Mouse (Mus musculus): ENCODE results near the gene Prepl. TPM values are rescaled to one million over a fixed set of nuclear protein-coding genes. Genes with fewer than 3 reads are reported as not detected.
A peak's percentile ranks its signal among the peaks of the same experiment; 100 is the strongest.

The Prepl gene
- polyA plus RNA-seq, 1 experiment from 2014 or later, result 31.0 TPM

DNA sequence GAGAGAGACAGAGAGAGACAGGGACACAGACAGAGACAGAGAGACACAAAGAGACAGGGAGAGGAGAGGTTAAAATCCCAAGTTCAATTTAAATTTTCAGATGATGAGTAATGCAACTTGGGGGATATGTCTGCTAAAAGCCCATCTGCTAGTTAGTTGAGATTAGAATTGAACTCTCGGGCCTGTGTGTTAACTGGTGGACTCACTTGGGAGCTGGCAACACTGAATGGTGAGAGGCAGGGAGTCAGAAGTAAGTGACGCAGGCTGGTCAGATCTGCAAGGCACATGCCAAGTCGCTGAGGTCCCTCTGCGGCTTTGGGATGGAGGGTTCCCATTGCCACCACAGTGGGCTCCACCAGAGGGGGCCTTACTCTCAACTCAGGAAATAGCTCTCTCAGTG is 51.7 kb downstream of the Prepl start:
- Histone ChIP-seq H3K4me1 (replicated peaks; ENCODE audit: control insufficient read depth, insufficient read depth, low read length) (no peaks in the 10 kb centered on the region), H3K36me3 (ENCODE audit: control insufficient read depth, insufficient read depth, low read length) (no peaks in the 10 kb centered on the region), H3K9ac (ENCODE audit: low read length) (no peak overlapping the region), H3K27ac (ENCODE audit: low read depth) (no peak overlapping the region), H3K27me3 (replicated peaks; ENCODE audit: control insufficient read depth, insufficient read depth, low read length) (no peaks in the 10 kb centered on the region), H3K9me3 (ENCODE audit: control insufficient read depth, low read length) (no peaks in the 10 kb centered on the region), H3K4me3 (ENCODE audit: low read depth, low read length) (no peak overlapping the region), H3K4me2 (ENCODE audit: low read length) (no peak overlapping the region)
- DNase-seq (ENCODE audit: low spot score) (no peak), ATAC-seq (replicated peaks; ENCODE audit: low FRiP score, low TSS enrichment, low read depth) (no peak)
- WGBS, result 78% methylated on average over 4 of the region's 4 CpGs

GRCm38 (mm10) chr17:85037855-85038254 is 52.2 kb downstream of the Prepl start:
- DNase-seq (ENCODE audit: low spot score) (no peak), ATAC-seq (replicated peaks; ENCODE audit: low FRiP score, low TSS enrichment, low read depth) (0 out of 2 replicates have a peak, but pooled peaks have one; percentile 22)
- Histone ChIP-seq H3K9ac (ENCODE audit: low read length) (no peak overlapping the region), H3K9me3 (ENCODE audit: control insufficient read depth, low read length) (no peaks in the 10 kb centered on the region), H3K36me3 (ENCODE audit: control insufficient read depth, insufficient read depth, low read length) (no peaks in the 10 kb centered on the region), H3K4me1 (replicated peaks; ENCODE audit: control insufficient read depth, insufficient read depth, low read length) (no peaks in the 10 kb centered on the region), H3K4me3 (ENCODE audit: low read depth, low read length) (no peak overlapping the region), H3K27me3 (replicated peaks; ENCODE audit: control insufficient read depth, insufficient read depth, low read length) (no peaks in the 10 kb centered on the region), H3K4me2 (ENCODE audit: low read length) (no peak overlapping the region), H3K27ac (ENCODE audit: low read depth) (no peak overlapping the region)
- 68% methylated on average over 5 of the region's 5 CpGs for WGBS

- DNase-seq (ENCODE audit: low spot score), result no peak
- no peaks in the 10 kb centered on the region for H3K27me3 ChIP-seq (replicated peaks; ENCODE audit: control insufficient read depth, insufficient read depth, low read length)
- no peaks in the 10 kb centered on the region for H3K4me1 ChIP-seq (replicated peaks; ENCODE audit: control insufficient read depth, insufficient read depth, low read length)
- H3K4me2 ChIP-seq (ENCODE audit: low read length), result no peak overlapping the region
- 57% methylated on average over 11 of the region's 11 CpGs for WGBS
- no peaks in the 10 kb centered on the region for H3K9me3 ChIP-seq (ENCODE audit: control insufficient read depth, low read length)
- no peak overlapping the region for H3K9ac ChIP-seq (ENCODE audit: low read length)
- no peaks in the 10 kb centered on the region for H3K36me3 ChIP-seq (ENCODE audit: control insufficient read depth, insufficient read depth, low read length)
- no peak for ATAC-seq (replicated peaks; ENCODE audit: low FRiP score, low TSS enrichment, low read depth)
- no peak overlapping the region for H3K4me3 ChIP-seq (ENCODE audit: low read depth, low read length)
- H3K27ac ChIP-seq (ENCODE audit: low read depth), result no peak overlapping the region
Observed at GRCm38 (mm10) chr17:85034068-85034467, 56.0 kb downstream of the Prepl start.

DNA sequence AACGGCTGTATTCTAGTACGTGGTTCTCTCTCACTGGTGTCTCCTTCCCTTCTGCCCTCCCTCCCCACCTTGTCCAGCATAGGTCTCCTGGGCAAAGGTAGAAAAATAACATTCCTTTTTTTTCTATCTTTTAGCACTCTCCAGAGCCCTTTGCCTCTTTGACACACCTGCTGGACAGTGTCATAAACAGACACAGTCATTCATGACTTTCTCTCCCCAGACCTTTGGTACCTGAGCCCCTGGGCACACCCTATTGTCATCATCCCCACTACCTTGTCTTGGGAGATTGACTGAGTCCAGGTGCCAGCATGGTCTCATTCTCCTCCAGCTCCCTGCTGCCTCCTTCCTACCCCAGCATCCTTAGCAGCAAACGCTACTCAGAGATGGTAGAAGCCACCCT is 57.0 kb downstream of the Prepl start:
- ATAC-seq (replicated peaks; ENCODE audit: low FRiP score, low TSS enrichment, low read depth), result no peak
- 76% methylated on average over 3 of the region's 3 CpGs for WGBS
- H3K27me3 ChIP-seq (replicated peaks; ENCODE audit: control insufficient read depth, insufficient read depth, low read length), result no peaks in the 10 kb centered on the region
- no peak for DNase-seq (ENCODE audit: low spot score)
- H3K9ac ChIP-seq (ENCODE audit: low read length), result no peak overlapping the region
- no peak overlapping the region for H3K4me3 ChIP-seq (ENCODE audit: low read depth, low read length)
- H3K27ac ChIP-seq (ENCODE audit: low read depth), result no peak overlapping the region
- H3K9me3 ChIP-seq (ENCODE audit: control insufficient read depth, low read length), result no peaks in the 10 kb centered on the region
- H3K4me1 ChIP-seq (replicated peaks; ENCODE audit: control insufficient read depth, insufficient read depth, low read length), result no peaks in the 10 kb centered on the region
- no peaks in the 10 kb centered on the region for H3K36me3 ChIP-seq (ENCODE audit: control insufficient read depth, insufficient read depth, low read length)
- no peak overlapping the region for H3K4me2 ChIP-seq (ENCODE audit: low read length)

DNA sequence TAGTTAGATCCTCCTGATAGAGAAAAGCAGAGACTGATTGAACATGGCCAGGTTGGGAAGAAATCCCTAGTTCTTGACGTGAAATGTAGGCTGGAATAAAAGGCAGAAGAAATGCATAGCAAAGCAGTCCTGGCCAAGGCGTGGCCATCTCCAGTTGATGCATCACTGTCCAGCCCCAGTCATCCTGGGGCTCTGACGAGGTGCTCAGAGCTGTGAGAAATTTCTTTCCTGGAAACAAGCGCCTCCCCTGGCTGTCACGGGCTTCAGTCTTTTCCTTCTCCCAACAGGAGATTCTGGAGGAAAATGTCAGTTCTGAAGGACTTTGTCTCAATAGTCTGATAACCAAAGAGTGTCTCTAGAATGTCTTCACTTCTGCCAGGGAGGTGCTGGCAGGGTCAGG is 59.4 kb downstream of the Prepl start:
- Histone ChIP-seq H3K4me2 (ENCODE audit: low read length) (no peak overlapping the region), H3K9ac (ENCODE audit: low read length) (no peak overlapping the region), H3K4me1 (replicated peaks; ENCODE audit: control insufficient read depth, insufficient read depth, low read length) (no peaks in the 10 kb centered on the region), H3K4me3 (ENCODE audit: low read depth, low read length) (no peak overlapping the region), H3K9me3 (ENCODE audit: control insufficient read depth, low read length) (no peaks in the 10 kb centered on the region), H3K27me3 (replicated peaks; ENCODE audit: control insufficient read depth, insufficient read depth, low read length) (no peaks in the 10 kb centered on the region), H3K27ac (ENCODE audit: low read depth) (no peak overlapping the region), H3K36me3 (ENCODE audit: control insufficient read depth, insufficient read depth, low read length) (no peaks in the 10 kb centered on the region)
- WGBS, result 75% methylated on average over 5 of the region's 5 CpGs
- no peak for DNase-seq (ENCODE audit: low spot score)
- ATAC-seq (replicated peaks; ENCODE audit: low FRiP score, low TSS enrichment, low read depth), result no peak

DNA sequence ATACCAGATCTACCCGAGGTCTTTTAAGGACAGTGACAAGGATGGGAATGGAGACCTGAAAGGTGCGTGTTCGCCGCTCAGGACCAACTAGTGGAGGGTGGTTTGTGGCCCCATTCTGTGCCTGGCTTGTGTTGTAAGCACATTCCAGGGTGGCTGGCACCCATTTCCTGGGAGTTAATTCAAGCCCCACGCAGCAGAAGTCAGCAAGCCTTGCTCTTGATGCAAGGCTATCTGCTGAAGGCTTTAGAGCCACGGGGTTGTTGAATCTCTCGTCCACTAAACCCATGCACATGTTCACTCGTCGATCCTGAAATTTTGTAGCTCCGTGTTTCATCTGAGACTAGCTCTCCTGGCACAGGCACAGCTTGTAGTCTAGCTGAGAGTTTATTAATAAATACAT is 61.2 kb downstream of the Prepl start:
- WGBS, result 92% methylated on average over 10 of the region's 10 CpGs
- Histone ChIP-seq H3K9me3 (ENCODE audit: control insufficient read depth, low read length) (no peaks in the 10 kb centered on the region), H3K4me3 (ENCODE audit: low read depth, low read length) (no peak overlapping the region), H3K36me3 (ENCODE audit: control insufficient read depth, insufficient read depth, low read length) (no peaks in the 10 kb centered on the region), H3K4me1 (replicated peaks; ENCODE audit: control insufficient read depth, insufficient read depth, low read length) (no peaks in the 10 kb centered on the region), H3K27me3 (replicated peaks; ENCODE audit: control insufficient read depth, insufficient read depth, low read length) (no peaks in the 10 kb centered on the region), H3K4me2 (ENCODE audit: low read length) (no peak overlapping the region), H3K9ac (ENCODE audit: low read length) (no peak overlapping the region), H3K27ac (ENCODE audit: low read depth) (no peak overlapping the region)
- ATAC-seq (replicated peaks; ENCODE audit: low FRiP score, low TSS enrichment, low read depth) (no peak), DNase-seq (ENCODE audit: low spot score) (no peak)

- H3K27ac ChIP-seq (ENCODE audit: low read depth), result no peak within 1 kb of the TSS
- H3K36me3 ChIP-seq (ENCODE audit: control insufficient read depth, insufficient read depth, low read length), result no peaks in the 10 kb centered on the region
- H3K4me3 ChIP-seq (ENCODE audit: low read depth, low read length), result no peak within 1 kb of the TSS
- DNase-seq (ENCODE audit: low spot score) (peak; percentile 51), ATAC-seq (replicated peaks; ENCODE audit: low FRiP score, low TSS enrichment, low read depth) (no peak; the same call in 1 of the 2 replicates)
- WGBS, result 86% methylated on average over 20 of the region's 20 CpGs
- H3K4me1 ChIP-seq (replicated peaks; ENCODE audit: control insufficient read depth, insufficient read depth, low read length), result no peaks in the 10 kb centered on the region
- H3K9me3 ChIP-seq (ENCODE audit: control insufficient read depth, low read length), result no peaks in the 10 kb centered on the region
- no peak within 1 kb of the TSS for H3K4me2 ChIP-seq (ENCODE audit: low read length)
- H3K27me3 ChIP-seq (replicated peaks; ENCODE audit: control insufficient read depth, insufficient read depth, low read length), result no peaks in the 10 kb centered on the region
- H3K9ac ChIP-seq (ENCODE audit: low read length), result no peak within 1 kb of the TSS
Observed at GRCm38 (mm10) chr17:85028093-85028739, 61.8 kb downstream of the Prepl start, which contains the start of gene Slc3a1. Slc3a1 (plus strand) TSS chr17:85028376.

DNA sequence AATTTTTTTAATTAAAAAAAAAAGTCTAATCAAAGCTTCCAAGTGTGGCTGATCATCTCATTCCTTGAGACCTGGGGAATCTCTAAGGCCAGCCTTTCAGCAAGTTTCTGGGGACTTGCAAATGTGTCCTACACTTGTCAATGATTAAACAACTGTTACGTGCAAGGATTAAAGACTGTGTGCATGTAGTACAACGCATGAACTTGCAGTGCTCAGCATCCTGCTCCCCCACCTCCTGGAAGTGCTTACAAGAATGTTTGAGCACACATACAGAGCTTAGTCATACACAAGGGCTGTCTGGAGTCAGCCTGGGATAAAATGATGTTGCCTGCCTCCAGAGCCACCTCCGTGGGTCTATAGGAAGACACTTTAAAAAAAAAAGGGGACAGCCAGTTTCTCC is 62.8 kb downstream of the Prepl start:
- no peak overlapping the region for H3K4me3 ChIP-seq (ENCODE audit: low read depth, low read length)
- no peak overlapping the region for H3K9ac ChIP-seq (ENCODE audit: low read length)
- H3K4me1 ChIP-seq (replicated peaks; ENCODE audit: control insufficient read depth, insufficient read depth, low read length), result no peaks in the 10 kb centered on the region
- ATAC-seq (replicated peaks; ENCODE audit: low FRiP score, low TSS enrichment, low read depth) (0 out of 2 replicates have a peak, but pooled peaks have one; percentile 20), DNase-seq (ENCODE audit: low spot score) (no peak)
- H3K27me3 ChIP-seq (replicated peaks; ENCODE audit: control insufficient read depth, insufficient read depth, low read length), result no peaks in the 10 kb centered on the region
- H3K9me3 ChIP-seq (ENCODE audit: control insufficient read depth, low read length), result no peaks in the 10 kb centered on the region
- no peak overlapping the region for H3K4me2 ChIP-seq (ENCODE audit: low read length)
- H3K36me3 ChIP-seq (ENCODE audit: control insufficient read depth, insufficient read depth, low read length), result no peaks in the 10 kb centered on the region
- no peak overlapping the region for H3K27ac ChIP-seq (ENCODE audit: low read depth)
- WGBS, result 74% methylated on average over 3 of the region's 3 CpGs

DNA sequence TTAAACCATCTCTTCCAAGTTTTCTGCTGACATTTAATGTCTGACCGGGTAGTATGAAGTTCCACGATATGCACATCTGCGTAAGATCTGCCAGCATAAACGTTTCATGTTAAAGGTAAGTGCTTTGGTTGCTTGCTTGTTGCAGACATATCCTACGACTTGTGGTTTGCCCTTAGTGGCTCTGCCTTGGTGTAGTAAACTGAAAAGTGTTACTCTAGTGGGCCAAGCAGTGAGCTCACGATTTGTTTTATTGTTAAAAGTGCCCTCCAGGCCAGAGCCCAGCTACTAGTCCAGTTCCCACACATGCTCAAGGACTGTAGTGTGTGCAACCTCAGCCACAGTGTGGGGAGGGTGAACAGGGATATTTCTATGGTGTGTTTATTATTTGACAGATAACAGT is 63.6 kb downstream of the Prepl start:
- ATAC-seq (replicated peaks; ENCODE audit: low FRiP score, low TSS enrichment, low read depth), result no peak
- H3K27ac ChIP-seq (ENCODE audit: low read depth), result no peak overlapping the region

More for the DNA sequence above, 63.6 kb downstream of the Prepl start:
- H3K4me3 ChIP-seq (ENCODE audit: low read depth, low read length), result no peak overlapping the region
- H3K36me3 ChIP-seq (ENCODE audit: control insufficient read depth, insufficient read depth, low read length), result no peaks in the 10 kb centered on the region
- no peak overlapping the region for H3K4me2 ChIP-seq (ENCODE audit: low read length)
- no peaks in the 10 kb centered on the region for H3K27me3 ChIP-seq (replicated peaks; ENCODE audit: control insufficient read depth, insufficient read depth, low read length)
- H3K9ac ChIP-seq (ENCODE audit: low read length), result no peak overlapping the region
- 82% methylated on average over 6 of the region's 6 CpGs for WGBS
- H3K4me1 ChIP-seq (replicated peaks; ENCODE audit: control insufficient read depth, insufficient read depth, low read length), result no peaks in the 10 kb centered on the region
- peak; percentile 40 for DNase-seq (ENCODE audit: low spot score)
- H3K9me3 ChIP-seq (ENCODE audit: control insufficient read depth, low read length), result no peaks in the 10 kb centered on the region
